Mouse (Mus musculus) embryonic facial prominence, embryonic 11.5 days (tissue): ENCODE results near the gene Chmp6. TPM values are rescaled to one million over a fixed set of nuclear protein-coding genes. Genes with fewer than 3 reads are reported as not detected.

Experiments
- ATAC-seq: fragments of 200-750 bp; cut with Nextera tagmentation; replicated peaks from 2 replicates; pipeline ENCODE4 v1.8.0; 2017; ENCODE audit warnings: low read depth; ENCODE audit not compliant: insufficient number of reproducible peaks, low FRiP score, low TSS enrichment
- DNase-seq: peaks from one replicate; pipeline ENCODE4 v3.0.0-alpha.2; 2015; ENCODE audit warnings: low spot score
- H3K27ac ChIP-seq: fragments of 300-500 bp; sonication (generic); replicated peaks from 2 replicates; pipeline ENCODE4 v1.5.1; 2014; ENCODE audit warnings: mild to moderate bottlenecking, low read depth, low read length, control low read depth
- H3K27me3 ChIP-seq: fragments of 300-500 bp; sonication (generic); 2 replicates; pipeline ENCODE4 v1.6.1; 2014; ENCODE audit warnings: mild to moderate bottlenecking, low read length, moderate library complexity, mixed read lengths; ENCODE audit not compliant: control insufficient read depth, insufficient read depth
- H3K36me3 ChIP-seq: fragments of 300-500 bp; sonication (generic); replicated peaks from 2 replicates; pipeline ENCODE4 v1.6.1; 2014; ENCODE audit warnings: low read depth, mild to moderate bottlenecking, low read length, moderate library complexity, mixed read lengths; ENCODE audit not compliant: control insufficient read depth, insufficient read depth
- H3K4me1 ChIP-seq: fragments of 300-500 bp; sonication (generic); 2 replicates; pipeline ENCODE4 v1.6.1; 2014; ENCODE audit warnings: low read length, mixed read lengths; ENCODE audit not compliant: control insufficient read depth, insufficient read depth
- H3K4me2 ChIP-seq: fragments of 300-500 bp; sonication (generic); 2 replicates; pipeline ENCODE4 v1.6.1; 2014; ENCODE audit warnings: low read depth, mild to moderate bottlenecking, control low read depth, low read length, moderate library complexity
- H3K4me3 ChIP-seq: fragments of 300-500 bp; sonication (generic); 2 replicates; pipeline ENCODE4 v1.5.1; 2014; ENCODE audit warnings: low read depth, low read length, control low read depth
- H3K9ac ChIP-seq: fragments of 300-500 bp; sonication (generic); replicated peaks from 2 replicates; pipeline ENCODE4 v1.6.1; 2014; ENCODE audit warnings: mild to moderate bottlenecking, control low read depth, low read length
- H3K9me3 ChIP-seq: fragments of 300-500 bp; sonication (generic); replicated peaks from 2 replicates; pipeline ENCODE4 v1.6.1; 2016; ENCODE audit warnings: mild to moderate bottlenecking, low read length, inconsistent platforms, mixed read lengths; ENCODE audit not compliant: control insufficient read depth
- WGBS: fragments of 180-500 bp; shearing (Covaris S2); extraction: QIAGEN DNeasy Blood & Tissue Kit; methylation state at CpG from one replicate; pipeline ENCODE4 v1.1.7; 2014; 5-methylcytosine and 5-hydroxymethylcytosine counted together
- polyA plus RNA-seq: library from polyadenylated mRNA; unstranded; fragments of >200 nt; fragmentation: Nextera tagmentation; extraction: Ambion mirVana; gene quantifications from 2 replicates; pipeline ENCODE4 v1.2.1, GENCODE M21; 2014

Chmp6 gene
- polyA plus RNA-seq, 1 experiment from 2014 or later = 93.8 TPM

- WGBS = 89% methylated on average over 11 of the region's 11 CpGs
- no peaks in the 10 kb centered on the region for H3K36me3 ChIP-seq
- no peaks in the 10 kb centered on the region for H3K9me3 ChIP-seq
- no peak overlapping the region for H3K9ac ChIP-seq
- H3K4me1 ChIP-seq = no peaks in the 10 kb centered on the region
- H3K27ac ChIP-seq = no peak overlapping the region
- no peak overlapping the region for H3K4me2 ChIP-seq
- DNase-seq (no peak), ATAC-seq (no peak)
- no peaks in the 10 kb centered on the region for H3K27me3 ChIP-seq
- H3K4me3 ChIP-seq = no peak overlapping the region
Observed at GRCm38 (mm10) chr11:119898976-119899375, 14.3 kb upstream of the Chmp6 start.

DNA sequence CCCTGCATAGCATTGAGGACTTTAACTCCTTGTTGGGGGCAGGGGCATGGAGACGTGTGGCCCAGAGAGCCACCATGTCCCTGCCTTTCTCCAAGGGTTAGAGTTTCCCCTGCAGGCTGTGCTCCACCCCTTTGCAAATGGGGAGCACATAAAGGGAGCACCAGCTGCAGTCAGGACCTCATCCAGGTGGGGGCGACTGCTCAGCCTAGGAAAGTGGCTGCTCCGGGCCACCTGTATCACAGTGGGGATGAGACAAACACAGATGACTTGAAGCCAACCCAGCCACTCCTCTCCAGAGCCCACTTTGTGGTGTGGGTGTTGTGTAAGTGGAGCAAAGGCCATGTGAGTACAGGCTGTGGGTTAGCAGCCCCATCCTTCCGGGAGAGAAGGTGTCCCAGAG lies 12.1 kb upstream of the Chmp6 start:
- Histone ChIP-seq H3K9ac (no peak overlapping the region), H3K36me3 (no peaks in the 10 kb centered on the region), H3K4me2 (no peak overlapping the region), H3K9me3 (no peaks in the 10 kb centered on the region), H3K27me3 (no peaks in the 10 kb centered on the region), H3K27ac (no peak overlapping the region), H3K4me3 (no peak overlapping the region), H3K4me1 (no peaks in the 10 kb centered on the region)
- 62% methylated on average over 4 of the region's 4 CpGs for WGBS
- ATAC-seq (no peak), DNase-seq (no peak)

DNA sequence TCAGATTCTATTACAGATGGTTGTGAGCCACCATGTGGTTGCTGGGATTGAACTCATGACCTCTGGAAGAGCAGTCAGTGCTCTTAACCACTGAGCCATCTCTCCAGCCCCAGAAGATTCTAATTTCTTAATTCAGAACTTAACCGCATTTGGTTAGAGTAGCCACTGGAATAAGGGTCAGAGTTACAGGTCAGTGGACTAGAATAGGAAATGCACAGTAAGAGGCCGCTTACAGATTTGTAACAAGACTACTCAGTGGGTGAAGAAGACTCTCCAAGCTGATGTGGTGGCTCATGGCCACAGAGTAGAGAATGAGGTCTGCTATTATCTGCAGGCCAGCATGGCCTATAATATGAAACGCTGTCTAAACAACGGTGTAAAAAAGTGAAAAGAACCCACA lies 10.3 kb upstream of the Chmp6 start:
- H3K27ac ChIP-seq = no peak overlapping the region
- DNase-seq = no peak
- H3K4me1 ChIP-seq = no peaks in the 10 kb centered on the region
- H3K4me2 ChIP-seq = no peak overlapping the region
- H3K36me3 ChIP-seq = no peaks in the 10 kb centered on the region
- no peak overlapping the region for H3K4me3 ChIP-seq
- WGBS = 81% methylated on average over 4 of the region's 4 CpGs
- no peak for ATAC-seq
- H3K9ac ChIP-seq = no peak overlapping the region
- H3K9me3 ChIP-seq = no peaks in the 10 kb centered on the region
- no peaks in the 10 kb centered on the region for H3K27me3 ChIP-seq

DNA sequence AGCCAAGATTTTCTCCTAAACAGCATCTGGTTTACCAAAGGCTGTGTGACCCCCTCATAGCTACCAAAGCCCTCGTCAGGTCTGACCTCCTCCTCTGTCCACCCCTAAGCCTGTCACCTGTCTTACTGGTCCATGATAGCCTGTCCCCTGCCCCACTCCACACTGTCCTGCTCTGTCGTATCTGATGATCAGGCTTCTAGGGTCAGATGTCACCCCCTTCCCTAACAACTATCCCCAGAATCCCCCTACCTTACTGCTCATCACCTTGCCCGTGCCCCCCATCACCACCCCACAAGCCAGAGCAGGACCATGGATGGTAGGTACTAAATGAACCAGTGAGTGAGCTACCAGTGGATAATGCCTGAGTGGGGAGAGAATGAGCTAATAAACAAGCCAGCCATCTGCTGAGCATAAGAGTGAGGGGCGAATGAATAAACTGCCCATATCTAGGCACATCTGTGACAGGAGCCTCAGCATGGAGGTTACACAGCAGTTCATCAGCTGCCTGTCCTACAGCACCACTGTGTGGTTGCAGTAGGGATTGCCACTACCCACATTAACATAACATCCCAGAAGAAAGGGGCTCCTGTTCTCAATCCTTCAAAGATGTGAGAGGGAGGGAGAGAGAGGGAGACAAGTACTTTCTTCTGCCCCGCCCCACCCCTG lies 8.5 kb upstream of the Chmp6 start:
- Histone ChIP-seq H3K9me3 (no peaks in the 10 kb centered on the region), H3K36me3 (no peaks in the 10 kb centered on the region), H3K4me2 (no peak overlapping the region), H3K27ac (no peak overlapping the region), H3K9ac (no peak overlapping the region), H3K4me1 (no peaks in the 10 kb centered on the region), H3K27me3 (no peaks in the 10 kb centered on the region), H3K4me3 (no peak overlapping the region)
- DNase-seq = peak; percentile 83
- WGBS = 37% methylated on average over 5 of the region's 5 CpGs
- ATAC-seq = peak; percentile 60; the same call in 1 of the 2 replicates

DNA sequence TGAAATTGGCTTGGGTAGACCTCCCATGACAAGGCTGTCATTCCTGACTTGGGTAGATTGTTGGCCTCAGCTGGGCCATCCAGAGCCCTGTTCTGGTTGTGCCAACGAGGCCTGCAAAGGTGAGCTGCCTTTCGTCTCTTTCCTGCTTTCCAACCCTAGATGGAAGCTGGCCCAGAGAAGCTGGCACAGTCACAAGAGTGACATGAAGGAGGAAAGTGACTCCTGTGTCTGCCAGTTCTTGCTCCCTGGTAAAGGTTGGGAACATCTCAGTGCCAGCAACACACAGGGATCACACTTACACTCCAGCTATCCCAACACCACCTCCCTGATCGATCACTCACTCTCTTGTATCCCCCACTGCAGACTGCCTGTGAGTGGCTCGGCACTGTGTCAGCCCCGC lies 7.4 kb upstream of the Chmp6 start:
- Histone ChIP-seq H3K27ac (no peak overlapping the region), H3K4me2 (no peak overlapping the region), H3K4me1 (no peaks in the 10 kb centered on the region), H3K9ac (no peak overlapping the region), H3K27me3 (no peaks in the 10 kb centered on the region), H3K4me3 (no peak overlapping the region), H3K9me3 (no peaks in the 10 kb centered on the region), H3K36me3 (no peaks in the 10 kb centered on the region)
- DNase-seq (no peak), ATAC-seq (no peak)
- 85% methylated on average over 5 of the region's 5 CpGs for WGBS

GRCm38 (mm10) chr11:119907006-119907650 lies 6.1 kb upstream of the Chmp6 start:
- Histone ChIP-seq H3K9ac (no peak overlapping the region; the same call in 1 of the 2 replicates), H3K27ac (no peak overlapping the region), H3K4me1 (no peaks in the 10 kb centered on the region), H3K27me3 (no peaks in the 10 kb centered on the region), H3K4me2 (no peak overlapping the region), H3K4me3 (no peak overlapping the region), H3K9me3 (no peaks in the 10 kb centered on the region), H3K36me3 (no peaks in the 10 kb centered on the region)
- WGBS = 37% methylated on average over 7 of the region's 7 CpGs
- ATAC-seq (no peak), DNase-seq (no peak)

GRCm38 (mm10) chr11:119907711-119908110 lies 5.5 kb upstream of the Chmp6 start:
- H3K27me3 ChIP-seq = no peaks in the 10 kb centered on the region
- H3K9me3 ChIP-seq = no peaks in the 10 kb centered on the region
- WGBS = 48% methylated on average over 7 of the region's 7 CpGs
- no peak overlapping the region for H3K27ac ChIP-seq
- ATAC-seq (no peak), DNase-seq (no peak)
- H3K4me3 ChIP-seq = no peak overlapping the region
- no peaks in the 10 kb centered on the region; the same call in 1 of the 2 replicates for H3K4me1 ChIP-seq
- no peak overlapping the region for H3K9ac ChIP-seq
- no peaks in the 10 kb centered on the region for H3K36me3 ChIP-seq
- H3K4me2 ChIP-seq = no peak overlapping the region

DNA sequence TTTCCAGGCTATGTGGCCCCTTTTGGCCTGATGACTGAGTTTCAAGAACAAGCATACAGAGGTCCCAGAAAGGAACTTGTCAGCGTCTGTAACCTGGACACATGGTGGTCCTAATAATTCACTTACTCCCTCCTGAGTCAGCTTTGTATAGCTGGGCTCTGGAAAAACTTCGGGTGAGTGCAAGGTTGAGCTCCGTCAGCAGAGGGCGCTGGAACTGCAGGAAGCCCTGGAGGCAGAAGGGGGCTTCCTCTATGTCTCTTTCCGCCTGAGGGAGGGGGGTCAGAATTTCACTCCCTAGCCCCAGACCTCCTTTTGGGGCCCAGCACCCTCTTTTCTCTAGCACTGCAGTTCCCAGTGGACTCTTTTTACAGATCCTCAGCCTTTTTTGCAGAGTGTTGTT lies 3.8 kb upstream of the Chmp6 start:
- H3K4me2 ChIP-seq = no peak overlapping the region
- no peak overlapping the region for H3K27ac ChIP-seq
- peak overlapping the region; percentile 2; the same call in 1 of the 2 replicates for H3K9ac ChIP-seq

More for the DNA sequence above, 3.8 kb upstream of the Chmp6 start:
- Histone ChIP-seq H3K27me3 (no peaks in the 10 kb centered on the region), H3K4me1 (peaks cover under 1% of the 10 kb centered on the region; the same call in 1 of the 2 replicates), H3K9me3 (no peaks in the 10 kb centered on the region), H3K36me3 (no peaks in the 10 kb centered on the region), H3K4me3 (no peak overlapping the region)
- WGBS = 2% methylated on average over 5 of the region's 5 CpGs
- DNase-seq (peak; percentile 75), ATAC-seq (no peak)
